23 mouse cellular contexts compared by ENCODE assay signal in genomic region chr14:33449296-33449840, GRCm38 (mm10). TPM values are rescaled to one million over a fixed set of nuclear protein-coding genes. Genes with fewer than 3 reads are reported as not detected.
"Had no signal": no experiment of that assay in that cellular context is flagged by ENCODE, and none has a peak within 500 bp of the region (broad histone marks: within the 10 kb centered on the region; RNA-seq: fewer than 3 reads in every experiment).

No protein-coding gene starts in this region.

- H3K9me3 ChIP-seq: liver, embryonic 13.5 days; megakaryocyte, embryonic 14.5 days; midbrain, embryonic 10.5 days; midbrain, embryonic 13.5 days; neural tube, embryonic 13.5 days; stomach, embryonic 15.5 days had no signal

- H3K4me2 ChIP-seq: liver, embryonic 13.5 days; lung, embryonic 14.5 days; midbrain, embryonic 13.5 days; neural tube, embryonic 13.5 days; stomach, embryonic 15.5 days had no signal

- H3K27me3 ChIP-seq: stomach, embryonic 15.5 days had no signal

- H3K27ac ChIP-seq: left cerebral cortex, adult 2 months; liver, embryonic 13.5 days; midbrain, embryonic 10.5 days; midbrain, embryonic 13.5 days; neural tube, embryonic 13.5 days; stomach, embryonic 15.5 days had no signal

- H3K36me3 ChIP-seq: liver, embryonic 13.5 days; midbrain, embryonic 10.5 days; midbrain, embryonic 13.5 days; neural tube, embryonic 13.5 days; stomach, embryonic 15.5 days had no signal

- DNase-seq: kidney, adult 9 months; kidney, postnatal 14 days; kidney, postnatal 4 days; liver, embryonic 13.5 days; lung, embryonic 14.5 days; lung, postnatal 36 days; retina, postnatal 1 day; right cerebral cortex, postnatal 25 days; spleen, adult 18-20 months; thymus, adult 2 months; thymus, postnatal 14 days; thymus, postnatal 4 days had no signal

- H3K4me3 ChIP-seq: left cerebral cortex, adult 2 months; liver, embryonic 13.5 days; megakaryocyte, embryonic 14.5 days; midbrain, embryonic 10.5 days; midbrain, embryonic 13.5 days; myocyte; neural tube, embryonic 13.5 days; stomach, embryonic 15.5 days had no signal

- H3K9ac ChIP-seq: liver, embryonic 13.5 days; lung, embryonic 14.5 days; midbrain, embryonic 13.5 days; neural tube, embryonic 13.5 days; stomach, embryonic 15.5 days had no signal

- ATAC-seq: lung, postnatal 0 days; midbrain, embryonic 13.5 days; midbrain, embryonic 16.5 days had no signal

RNA-seq across cellular contexts. Expression of gene Frmpd2, which starts 22.1 kb away (rescaled TPM):
- polyA plus RNA-seq: liver, adult 2 months; liver, embryonic 13.5 days; liver, embryonic 16.5 days; lung, embryonic 14.5 days; midbrain, embryonic 10.5 days; myocyte; neural tube, embryonic 13.5 days had no signal
